Mouse (Mus musculus) embryonic fibroblast, embryonic 13.5 days (primary cell): Measurements from ENCODE around the gene Zfp90. TPM values are rescaled to one million over a fixed set of nuclear protein-coding genes. Genes with fewer than 3 reads are reported as not detected.

Experiments
- H3K27ac ChIP-seq: 2 replicates; pipeline ENCODE4 v1.5.1; 2012; ENCODE audit warnings: low read length, control low read depth, inconsistent platforms; ENCODE audit not compliant: insufficient read depth
- H3K4me1 ChIP-seq: 2 replicates; pipeline ENCODE4 v1.6.1; 2011; ENCODE audit warnings: low read length; ENCODE audit not compliant: control insufficient read depth, insufficient read depth
- H3K4me3 ChIP-seq: 2 replicates; pipeline ENCODE4 v1.5.1; 2011; ENCODE audit warnings: mild to moderate bottlenecking, control low read depth, low read length; ENCODE audit not compliant: insufficient read depth
- CTCF ChIP-seq: IDR thresholded peaks from 2 replicates; pipeline ENCODE4 v1.5.1; 2011; ENCODE audit warnings: mild to moderate bottlenecking, control low read depth, low read length, moderate library complexity, borderline replicate concordance; ENCODE audit not compliant: insufficient read depth
- POLR2A ChIP-seq: IDR thresholded peaks from 2 replicates; pipeline ENCODE4 v1.6.1; 2011; ENCODE audit warnings: low read depth, mild to moderate bottlenecking, control low read depth, low read length, moderate library complexity
- polyA plus RNA-seq: library from polyadenylated mRNA; stranded (reverse); fragments of >200 nt; gene quantifications from 2 replicates; pipeline ENCODE4 v1.2.4, GENCODE M21; 2011; ENCODE audit warnings: low read depth; ENCODE audit not compliant: missing spikeins, insufficient read length

Gene Zfp90
- 10.1 and 11.7 TPM in 2 replicates for polyA plus RNA-seq

GRCm38 (mm10) chr8:106415182-106415971, at the start of gene Zfp90:
Gene Zfp90, plus strand, starts transcription at chr8:106415327.
- peak within 1 kb of the TSS; percentile 74 for H3K27ac ChIP-seq
- peak within 1 kb of the TSS; percentile 68 for H3K4me3 ChIP-seq
- peaks cover 4% of the 10 kb centered on the region; the same call in 1 of the 2 replicates for H3K4me1 ChIP-seq
- peak; percentile 81 for TF ChIP-seq POLR2A
- TF ChIP-seq CTCF: peak; percentile 89; the same call in 1 of the 2 replicates

- H3K4me3 ChIP-seq: no peak overlapping the region
- no peak for TF ChIP-seq POLR2A
- no peak for TF ChIP-seq CTCF
- peaks cover 2% of the 10 kb centered on the region; the same call in 1 of the 2 replicates for H3K4me1 ChIP-seq
- no peak overlapping the region for H3K27ac ChIP-seq
These were observed 46.6 kb upstream of the Zfp90 start for GRCm38 (mm10) chr8:106368501-106368900.

GRCm38 (mm10) chr8:106369069-106369468, 46.1 kb upstream of the Zfp90 start:
- TF ChIP-seq CTCF (no peak), POLR2A (no peak)
- H3K4me3 ChIP-seq: no peak overlapping the region
- H3K4me1 ChIP-seq: no peaks in the 10 kb centered on the region
- no peak overlapping the region for H3K27ac ChIP-seq

GRCm38 (mm10) chr8:106375957-106376356, 39.2 kb upstream of the Zfp90 start:
- TF ChIP-seq POLR2A (no peak), CTCF (no peak)
- Histone ChIP-seq H3K4me1 (0 out of 2 replicates have a peak, but pooled peaks cover 4% of the 10 kb centered on the region), H3K4me3 (no peak overlapping the region), H3K27ac (no peak overlapping the region)

GRCm38 (mm10) chr8:106376862-106377261, 38.3 kb upstream of the Zfp90 start:
- Histone ChIP-seq H3K27ac (no peak overlapping the region), H3K4me1 (0 out of 2 replicates have a peak, but pooled peaks cover 4% of the 10 kb centered on the region), H3K4me3 (no peak overlapping the region)
- TF ChIP-seq POLR2A: no peak
- no peak for TF ChIP-seq CTCF

GRCm38 (mm10) chr8:106378501-106379048, 36.6 kb upstream of the Zfp90 start:
- TF ChIP-seq CTCF (no peak), POLR2A (no peak)
- Histone ChIP-seq H3K27ac (no peak overlapping the region), H3K4me3 (no peak overlapping the region), H3K4me1 (0 out of 2 replicates have a peak, but pooled peaks cover 4% of the 10 kb centered on the region)

- Histone ChIP-seq H3K4me3 (no peak overlapping the region), H3K27ac (no peak overlapping the region), H3K4me1 (0 out of 2 replicates have a peak, but pooled peaks cover 4% of the 10 kb centered on the region)
- TF ChIP-seq CTCF (no peak), POLR2A (no peak)
These were observed 35.8 kb upstream of the Zfp90 start for GRCm38 (mm10) chr8:106379357-106379756.

- TF ChIP-seq POLR2A (no peak), CTCF (no peak)
- Histone ChIP-seq H3K4me1 (0 out of 2 replicates have a peak, but pooled peaks cover 4% of the 10 kb centered on the region), H3K27ac (no peak overlapping the region), H3K4me3 (no peak overlapping the region)
These were observed 34.1 kb upstream of the Zfp90 start for GRCm38 (mm10) chr8:106381026-106381425.

- Histone ChIP-seq H3K4me1 (no peaks in the 10 kb centered on the region), H3K4me3 (no peak overlapping the region), H3K27ac (no peak overlapping the region)
- TF ChIP-seq POLR2A: no peak
- TF ChIP-seq CTCF: no peak
These were observed 27.2 kb upstream of the Zfp90 start for GRCm38 (mm10) chr8:106387801-106388415.

- Histone ChIP-seq H3K27ac (no peak overlapping the region), H3K4me1 (peaks cover 7% of the 10 kb centered on the region; the same call in 1 of the 2 replicates), H3K4me3 (no peak overlapping the region)
- TF ChIP-seq CTCF (no peak), POLR2A (no peak)
These were observed 20.6 kb upstream of the Zfp90 start for GRCm38 (mm10) chr8:106394493-106394892.
